Mouse (Mus musculus) heart, adult 9 months (tissue): ENCODE measurements at regions not wholly inside any gene's neighbourhood (a gene's known extent, or its start where the extent isn't known, plus 50 kb on each side); places are given as distances from the start of the nearest gene placed in this dataset.

Experiments used
- DNase-seq, 2 experiments: peaks; one replicate each; pipeline ENCODE4 v3.0.0; 2022; ENCODE audit warnings: low spot score in 2 of 2

DNA sequence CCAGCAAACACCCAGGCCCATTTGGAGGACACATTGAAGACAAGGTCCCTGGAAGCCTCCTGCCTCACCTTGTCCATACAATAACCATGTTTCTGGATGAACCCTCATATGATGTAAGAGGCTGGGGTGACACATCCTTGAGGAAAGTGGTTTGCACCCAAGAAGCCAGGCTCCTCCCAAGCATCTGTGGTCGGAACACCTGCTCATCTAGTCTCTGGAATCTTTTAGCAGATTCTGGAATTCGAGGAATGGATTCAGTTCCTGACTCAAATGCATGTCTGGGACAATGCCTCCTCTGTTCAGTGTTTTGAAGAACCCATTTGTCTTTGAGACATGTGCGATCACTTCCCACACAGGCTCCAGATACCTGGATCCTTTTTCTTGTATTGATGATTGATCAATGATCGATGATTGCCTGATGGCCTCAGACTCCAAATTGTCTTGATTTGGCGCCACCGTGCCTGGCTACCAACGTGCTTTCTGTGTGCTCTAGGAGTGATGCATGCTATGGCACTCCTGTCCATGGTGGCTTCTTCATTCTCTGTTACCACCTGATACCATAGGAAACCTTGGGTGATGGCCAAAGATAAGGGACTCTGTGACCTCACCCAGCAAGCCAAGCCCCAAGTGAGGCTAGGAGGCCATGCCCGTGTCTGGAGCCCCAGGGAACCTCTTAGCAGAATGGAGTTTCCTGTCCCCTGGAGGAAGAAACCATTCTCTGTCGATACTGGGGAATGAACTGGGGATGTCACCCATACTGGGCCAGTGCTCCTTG, 126.7 kb downstream of the Mn1 start:
- no peak for DNase-seq

- DNase-seq: no peak
Measured at GRCm38 (mm10) chr5:111553471-111554382, 136.6 kb downstream of the Mn1 start.

DNA sequence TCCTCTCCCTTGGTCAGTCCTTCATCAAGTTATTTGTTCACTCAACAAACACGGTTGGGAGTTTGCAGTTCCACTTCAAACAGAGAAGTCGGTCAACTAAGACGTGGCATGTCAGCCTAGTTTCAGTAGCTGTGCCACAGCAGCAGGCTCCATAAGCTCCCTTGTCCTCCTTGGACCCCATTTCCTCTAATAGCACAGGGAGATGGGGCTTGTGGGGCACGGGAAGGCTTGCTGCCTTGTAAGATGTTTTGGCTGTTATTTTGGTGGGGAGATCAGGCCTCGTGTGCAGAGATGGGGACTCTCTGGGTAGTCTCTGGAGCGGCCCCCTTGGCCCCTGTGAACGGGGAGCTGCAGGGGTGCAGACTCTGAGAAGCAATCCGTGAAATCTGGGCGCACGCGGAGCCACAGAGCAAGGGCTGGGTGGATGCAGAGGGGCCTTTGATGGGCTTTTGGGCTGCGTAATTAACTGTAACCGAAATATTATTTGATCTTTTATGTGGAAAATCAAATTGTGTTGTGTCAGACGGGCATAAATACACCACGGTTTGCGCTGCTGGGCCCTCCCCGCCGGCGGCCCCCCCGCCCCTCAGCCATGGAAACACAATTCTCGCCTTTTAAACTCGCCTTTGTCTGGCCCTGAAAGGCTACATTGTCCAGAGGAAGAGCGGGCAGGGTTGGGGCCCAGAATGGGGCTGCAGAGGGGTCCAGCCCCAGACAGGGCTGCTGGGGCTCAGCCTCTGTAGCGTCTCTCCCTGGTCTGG, 137.6 kb downstream of the Mn1 start:
- DNase-seq: no peak

- no peak for DNase-seq
Measured at GRCm38 (mm10) chr5:111555312-111555957, 138.3 kb downstream of the Mn1 start.

GRCm38 (mm10) chr5:111555981-111556380, 138.8 kb downstream of the Mn1 start:
- DNase-seq: no peak

GRCm38 (mm10) chr5:111560432-111560831, 143.3 kb downstream of the Mn1 start:
- peak in 1 of 2 experiments; percentile 39 for DNase-seq

DNA sequence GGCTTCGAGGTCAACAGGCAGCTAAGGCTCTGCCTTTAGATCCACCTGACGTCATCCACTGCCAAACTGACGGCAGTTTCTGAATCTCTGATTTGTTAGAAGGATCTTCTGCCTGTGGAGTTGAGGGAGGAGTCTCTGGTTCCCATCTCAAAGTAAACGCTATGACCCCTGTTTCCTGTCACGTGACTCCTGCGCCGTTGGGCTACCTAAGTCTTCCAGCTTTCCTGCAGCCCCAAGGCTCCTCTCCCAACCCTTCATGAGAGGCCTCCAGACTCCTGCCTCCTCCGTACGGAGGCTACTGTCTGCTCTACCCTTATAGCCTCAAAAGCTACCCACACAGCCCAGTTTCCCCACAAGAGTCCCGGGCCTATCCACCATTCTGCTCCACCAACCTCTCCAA, 144.1 kb downstream of the Mn1 start:
- no peak for DNase-seq

GRCm38 (mm10) chr5:111570826-111571225, 153.7 kb downstream of the Mn1 start:
- no peak for DNase-seq

DNA sequence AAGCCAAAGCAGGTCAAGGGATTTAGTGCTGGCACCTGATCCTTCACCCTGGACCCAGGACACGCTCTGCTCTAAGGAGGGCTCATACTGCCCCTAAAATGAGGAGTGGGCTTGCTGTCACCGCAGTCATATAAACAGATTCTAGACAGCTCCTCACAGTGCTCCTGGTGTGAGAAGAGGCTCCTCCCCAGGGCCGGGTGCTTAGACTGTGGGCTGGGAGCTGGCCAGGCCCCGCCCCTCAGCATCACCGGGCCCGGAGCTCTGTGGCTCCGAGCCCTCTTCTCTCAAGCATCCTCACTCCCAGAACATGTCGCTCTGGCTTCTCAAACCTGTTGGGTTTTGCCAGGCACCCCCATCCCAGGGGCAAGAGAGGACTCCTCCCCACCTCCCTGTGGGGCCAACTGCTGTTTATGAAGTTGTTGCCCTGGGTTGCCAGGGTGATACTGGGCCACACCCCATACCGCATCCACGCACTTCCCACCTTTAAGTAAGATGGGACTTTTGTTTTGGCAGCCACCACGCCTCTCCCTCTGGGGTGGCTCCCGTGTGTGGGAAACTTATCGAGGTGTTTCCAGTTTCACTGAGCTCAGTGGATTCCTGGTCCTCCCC, 156.2 kb downstream of the Mn1 start:
- DNase-seq: no peak

- DNase-seq: no peak
Measured at GRCm38 (mm10) chr5:111574219-111574840, 157.2 kb downstream of the Mn1 start.

DNA sequence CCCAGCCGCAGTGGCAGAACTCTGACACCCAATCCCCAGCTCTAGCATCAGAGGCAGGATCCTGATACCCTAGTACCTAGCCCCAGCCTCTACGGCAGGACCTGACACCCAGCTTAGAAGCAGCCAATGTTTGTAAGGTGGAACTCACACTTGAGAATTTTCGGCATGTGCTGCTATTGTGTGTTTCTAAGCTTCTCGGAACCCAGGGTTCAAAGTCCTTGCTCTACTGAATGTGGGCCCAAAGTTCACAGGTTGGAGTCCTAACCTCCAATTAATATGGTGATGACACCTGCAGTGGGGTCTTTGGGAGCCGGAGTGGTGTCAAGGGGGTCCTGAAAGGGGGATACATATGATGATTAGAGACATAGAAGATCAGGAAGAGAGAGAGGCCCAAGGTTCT, 158.2 kb downstream of the Mn1 start:
- DNase-seq: no peak

- peak; percentile 30 to 40 for DNase-seq
Measured at GRCm38 (mm10) chr5:111577441-111577840, 156.3 kb upstream of the Gm26897 start.

DNA sequence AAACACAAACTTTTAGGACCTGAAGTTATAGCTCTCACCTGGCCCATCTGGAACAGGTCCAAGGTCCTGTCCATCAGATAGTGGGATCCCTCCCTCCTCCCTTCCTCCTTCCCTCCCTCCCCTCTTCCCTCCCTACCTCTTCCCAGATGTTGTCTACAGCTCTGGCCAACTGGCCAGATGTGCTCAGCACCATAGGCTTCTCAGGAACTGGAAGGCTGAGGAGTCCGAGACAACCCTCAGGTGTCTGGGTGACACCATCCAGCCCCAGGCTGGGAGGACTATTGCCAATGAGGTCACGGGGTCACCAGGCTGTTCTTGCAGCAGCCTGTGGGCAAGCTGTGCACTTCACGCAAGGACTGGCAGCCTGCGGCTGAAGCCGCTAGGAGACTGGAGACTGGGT, 155.6 kb upstream of the Gm26897 start:
- no peak for DNase-seq

- DNase-seq: peak in 1 of 2 experiments; percentile 31
Measured at GRCm38 (mm10) chr5:111578977-111579727, 154.6 kb upstream of the Gm26897 start.

DNA sequence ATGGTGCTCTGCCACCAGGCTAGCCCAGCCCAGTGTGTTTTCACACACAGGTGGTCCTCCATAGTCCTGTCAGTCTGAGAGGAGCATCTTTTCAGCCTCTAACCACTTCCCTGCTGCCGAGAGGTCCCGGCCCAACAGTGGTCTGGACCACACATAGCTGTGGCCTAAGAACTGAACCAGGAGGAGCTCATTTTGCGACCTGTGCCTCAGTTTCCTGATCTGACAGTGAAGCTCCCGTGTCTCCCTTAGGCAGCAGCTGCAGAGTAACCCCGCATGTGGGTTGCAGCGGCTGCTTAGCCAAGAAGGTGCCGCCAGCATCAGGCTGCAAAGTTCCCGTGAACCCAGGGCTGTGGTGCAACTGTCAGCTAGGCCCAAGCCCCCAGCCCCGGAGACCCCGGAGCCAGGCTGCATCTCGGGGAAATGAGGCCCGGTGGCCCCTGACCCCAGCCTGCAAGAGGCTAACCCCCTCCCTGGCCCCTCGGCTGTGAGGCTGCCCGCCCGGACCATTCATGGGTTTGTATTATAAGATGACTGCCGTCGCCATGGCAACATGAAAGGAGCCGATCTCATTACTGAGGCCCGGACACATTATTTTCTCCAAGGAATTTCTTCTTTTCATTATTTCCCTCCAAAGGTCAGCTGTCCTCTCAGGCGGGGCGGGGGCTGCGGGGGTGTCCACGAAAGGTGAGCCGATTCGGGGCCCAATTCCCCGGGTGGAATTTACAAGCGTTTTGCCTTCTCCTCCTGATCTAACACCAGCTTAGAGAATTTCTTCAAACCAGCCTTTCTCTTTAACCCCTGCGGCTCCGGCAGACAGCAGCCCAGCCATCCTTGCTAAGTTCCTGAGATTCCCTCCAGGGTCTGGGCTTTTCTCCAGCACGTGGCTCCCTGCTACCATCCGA, 152.6 kb upstream of the Gm26897 start:
- no peak for DNase-seq

- no peak for DNase-seq
Measured at GRCm38 (mm10) chr5:111582004-111582403, 151.7 kb upstream of the Gm26897 start.

GRCm38 (mm10) chr5:111590619-111591081, 143.1 kb upstream of the Gm26897 start:
- DNase-seq: no peak

DNA sequence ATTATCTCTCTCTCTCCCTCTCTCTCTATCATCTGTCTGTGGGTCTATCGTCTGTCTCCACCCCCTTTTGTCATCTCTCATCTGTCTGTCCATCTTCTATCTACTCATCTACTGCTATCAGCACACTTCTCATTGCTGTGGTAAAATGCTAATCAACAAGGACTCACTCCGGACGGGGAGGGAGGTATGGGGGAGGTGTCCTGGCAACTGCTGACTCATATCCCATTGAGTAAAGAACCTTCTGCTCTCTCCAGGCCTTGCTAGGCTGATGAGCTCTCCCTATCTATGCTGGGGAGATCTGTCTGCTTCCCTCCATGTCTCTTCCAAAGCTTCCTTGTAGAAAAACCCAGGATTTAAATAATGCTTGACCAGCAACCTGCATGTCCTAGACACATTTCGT, 140.9 kb upstream of the Gm26897 start:
- DNase-seq: no peak

GRCm38 (mm10) chr5:111594111-111594510, 139.6 kb upstream of the Gm26897 start:
- DNase-seq: no peak
